Mouse (Mus musculus): ENCODE measurements around the gene Fra10ac1. TPM values are rescaled to one million over a fixed set of nuclear protein-coding genes. Genes with fewer than 3 reads are reported as not detected.

Gene Fra10ac1
- total RNA-seq (2014; fragmentation: Nextera tagmentation), result 23.0 and 36.0 TPM in 2 replicates
- total RNA-seq (2017), result 41.0 and 45.0 TPM in 2 replicates

- ATAC-seq (replicated peaks; ENCODE audit: poor library complexity, severe bottlenecking), result peak; percentile 99
Observed at GRCm38 (mm10) chr19:38223905-38224684, at the start of gene Fra10ac1. Fra10ac1 (minus strand) TSS chr19:38224156.

GRCm38 (mm10) chr19:38271071-38271470 lies 47.1 kb upstream of the Fra10ac1 start:
- no peak for ATAC-seq (replicated peaks; ENCODE audit: poor library complexity, severe bottlenecking)

GRCm38 (mm10) chr19:38267469-38267868 lies 43.5 kb upstream of the Fra10ac1 start:
- no peak for ATAC-seq (replicated peaks; ENCODE audit: poor library complexity, severe bottlenecking)

- no peak for ATAC-seq (replicated peaks; ENCODE audit: poor library complexity, severe bottlenecking)
Observed at GRCm38 (mm10) chr19:38265767-38266166, 41.8 kb upstream of the Fra10ac1 start.

GRCm38 (mm10) chr19:38264505-38265500 lies 40.8 kb upstream of the Fra10ac1 start, which contains the start of gene Lgi1:
Lgi1 (plus strand) TSS chr19:38264536.
- no peak for ATAC-seq (replicated peaks; ENCODE audit: poor library complexity, severe bottlenecking)

- 0 out of 2 replicates have a peak, but pooled peaks have one; percentile 25 for ATAC-seq (replicated peaks; ENCODE audit: poor library complexity, severe bottlenecking)
Observed at GRCm38 (mm10) chr19:38263829-38264504, 40.0 kb upstream of the Fra10ac1 start.

- no peak for ATAC-seq (replicated peaks; ENCODE audit: poor library complexity, severe bottlenecking)
Observed at GRCm38 (mm10) chr19:38261351-38261750, 37.4 kb upstream of the Fra10ac1 start.

- ATAC-seq (replicated peaks; ENCODE audit: poor library complexity, severe bottlenecking), result no peak
Observed at GRCm38 (mm10) chr19:38260346-38260745, 36.4 kb upstream of the Fra10ac1 start.

GRCm38 (mm10) chr19:38259436-38259835 lies 35.5 kb upstream of the Fra10ac1 start:
- no peak for ATAC-seq (replicated peaks; ENCODE audit: poor library complexity, severe bottlenecking)

GRCm38 (mm10) chr19:38258651-38259065 lies 34.7 kb upstream of the Fra10ac1 start:
- ATAC-seq (replicated peaks; ENCODE audit: poor library complexity, severe bottlenecking), result no peak

- ATAC-seq (replicated peaks; ENCODE audit: poor library complexity, severe bottlenecking), result no peak; the same call in 1 of the 2 replicates
Observed at GRCm38 (mm10) chr19:38253796-38254195, 29.8 kb upstream of the Fra10ac1 start.

- no peak for ATAC-seq (replicated peaks; ENCODE audit: poor library complexity, severe bottlenecking)
Observed at GRCm38 (mm10) chr19:38249627-38250026, 25.7 kb upstream of the Fra10ac1 start.

GRCm38 (mm10) chr19:38246177-38246622 lies 22.2 kb upstream of the Fra10ac1 start:
- ATAC-seq (replicated peaks; ENCODE audit: poor library complexity, severe bottlenecking), result no peak

GRCm38 (mm10) chr19:38245361-38246176 lies 21.6 kb upstream of the Fra10ac1 start:
- ATAC-seq (replicated peaks; ENCODE audit: poor library complexity, severe bottlenecking), result peak; percentile 61

GRCm38 (mm10) chr19:38244748-38245147 lies 20.8 kb upstream of the Fra10ac1 start:
- no peak for ATAC-seq (replicated peaks; ENCODE audit: poor library complexity, severe bottlenecking)

GRCm38 (mm10) chr19:38242314-38242852 lies 18.4 kb upstream of the Fra10ac1 start:
- ATAC-seq (replicated peaks; ENCODE audit: poor library complexity, severe bottlenecking), result no peak

GRCm38 (mm10) chr19:38238213-38238951 lies 14.4 kb upstream of the Fra10ac1 start:
- ATAC-seq (replicated peaks; ENCODE audit: poor library complexity, severe bottlenecking), result peak; percentile 93

- peak; percentile 81 for ATAC-seq (replicated peaks; ENCODE audit: poor library complexity, severe bottlenecking)
Observed at GRCm38 (mm10) chr19:38237834-38238212, 13.9 kb upstream of the Fra10ac1 start.

All from granulocyte monocyte progenitor cell, adult 5-6 weeks (primary cell).